Mouse (Mus musculus): ENCODE measurements around the gene Slc38a4. TPM values are rescaled to one million over a fixed set of nuclear protein-coding genes. Genes with fewer than 3 reads are reported as not detected.
A peak's percentile ranks its signal among the peaks of the same experiment; 100 is the strongest.

The Slc38a4 gene
- polyA plus RNA-seq, 1 experiment from 2014 or later: 56.1 TPM

- no peak overlapping the region for H3K4me2 ChIP-seq (replicated peaks)
- no peaks in the 10 kb centered on the region for H3K9me3 ChIP-seq (replicated peaks)
- no peak for ATAC-seq (ENCODE audit: insufficient number of reproducible peaks, low FRiP score, low TSS enrichment, low read depth)
- WGBS: 52% methylated on average over 13 of the region's 13 CpGs
- H3K36me3 ChIP-seq: no peaks in the 10 kb centered on the region
- H3K27ac ChIP-seq (replicated peaks): no peak overlapping the region
- H3K4me1 ChIP-seq: 0 out of 2 replicates have a peak, but pooled peaks cover 2% of the 10 kb centered on the region
- no peak overlapping the region for H3K9ac ChIP-seq
- H3K27me3 ChIP-seq: no peaks in the 10 kb centered on the region
- H3K4me3 ChIP-seq (replicated peaks): no peak overlapping the region
These were observed 17.4 kb upstream of the Slc38a4 start for GRCm38 (mm10) chr15:97072859-97073826.

- no peaks in the 10 kb centered on the region for H3K9me3 ChIP-seq (replicated peaks)
- no peak overlapping the region for H3K27ac ChIP-seq (replicated peaks)
- no peaks in the 10 kb centered on the region for H3K36me3 ChIP-seq
- no peaks in the 10 kb centered on the region for H3K27me3 ChIP-seq
- 59% methylated on average over 8 of the region's 8 CpGs for WGBS
- H3K4me2 ChIP-seq (replicated peaks): no peak overlapping the region
- H3K9ac ChIP-seq: no peak overlapping the region
- no peak overlapping the region for H3K4me3 ChIP-seq (replicated peaks)
- H3K4me1 ChIP-seq: no peaks in the 10 kb centered on the region
- no peak for ATAC-seq (ENCODE audit: insufficient number of reproducible peaks, low FRiP score, low TSS enrichment, low read depth)
These were observed 11.8 kb upstream of the Slc38a4 start for GRCm38 (mm10) chr15:97067340-97068136.

- no peak overlapping the region for H3K4me3 ChIP-seq (replicated peaks)
- H3K9ac ChIP-seq: no peak overlapping the region
- H3K4me2 ChIP-seq (replicated peaks): no peak overlapping the region
- H3K9me3 ChIP-seq (replicated peaks): no peaks in the 10 kb centered on the region
- no peaks in the 10 kb centered on the region for H3K4me1 ChIP-seq
- no peaks in the 10 kb centered on the region for H3K27me3 ChIP-seq
- ATAC-seq (ENCODE audit: insufficient number of reproducible peaks, low FRiP score, low TSS enrichment, low read depth): no peak
- no peak overlapping the region for H3K27ac ChIP-seq (replicated peaks)
- 82% methylated on average over 5 of the region's 5 CpGs for WGBS
- H3K36me3 ChIP-seq: no peaks in the 10 kb centered on the region
These were observed 11.2 kb upstream of the Slc38a4 start for GRCm38 (mm10) chr15:97066937-97067336.

DNA sequence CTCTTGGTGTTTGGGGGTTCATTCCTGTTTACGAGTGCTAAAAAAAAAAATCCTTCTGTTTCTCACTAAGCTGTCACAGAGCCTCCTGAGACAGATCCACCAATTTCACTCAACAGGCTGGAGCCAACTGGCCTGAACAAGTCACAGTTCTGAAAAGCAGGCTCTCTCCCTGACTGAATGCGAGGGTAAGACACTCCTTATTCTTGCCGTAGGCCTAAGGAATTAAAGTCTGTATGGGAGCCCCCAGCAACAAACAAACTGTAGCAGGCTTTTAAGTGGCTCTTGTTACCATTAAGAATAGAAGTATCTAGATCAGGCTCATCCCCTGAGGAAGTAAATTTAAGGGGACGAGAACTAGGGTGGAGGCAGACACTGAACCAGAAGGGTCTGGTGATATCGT, 7.5 kb upstream of the Slc38a4 start:
- no peaks in the 10 kb centered on the region for H3K36me3 ChIP-seq
- H3K9me3 ChIP-seq (replicated peaks): no peaks in the 10 kb centered on the region
- H3K9ac ChIP-seq: no peak overlapping the region
- 72% methylated on average over 5 of the region's 5 CpGs for WGBS
- no peaks in the 10 kb centered on the region for H3K4me1 ChIP-seq
- H3K27me3 ChIP-seq: no peaks in the 10 kb centered on the region
- H3K4me3 ChIP-seq (replicated peaks): no peak overlapping the region
- H3K4me2 ChIP-seq (replicated peaks): no peak overlapping the region
- no peak overlapping the region for H3K27ac ChIP-seq (replicated peaks)
- ATAC-seq (ENCODE audit: insufficient number of reproducible peaks, low FRiP score, low TSS enrichment, low read depth): no peak

- WGBS: 67% methylated on average over 8 of the region's 8 CpGs
- H3K27me3 ChIP-seq: no peaks in the 10 kb centered on the region
- H3K4me3 ChIP-seq (replicated peaks): no peak overlapping the region
These were observed 5.2 kb upstream of the Slc38a4 start for GRCm38 (mm10) chr15:97060973-97061372.

DNA sequence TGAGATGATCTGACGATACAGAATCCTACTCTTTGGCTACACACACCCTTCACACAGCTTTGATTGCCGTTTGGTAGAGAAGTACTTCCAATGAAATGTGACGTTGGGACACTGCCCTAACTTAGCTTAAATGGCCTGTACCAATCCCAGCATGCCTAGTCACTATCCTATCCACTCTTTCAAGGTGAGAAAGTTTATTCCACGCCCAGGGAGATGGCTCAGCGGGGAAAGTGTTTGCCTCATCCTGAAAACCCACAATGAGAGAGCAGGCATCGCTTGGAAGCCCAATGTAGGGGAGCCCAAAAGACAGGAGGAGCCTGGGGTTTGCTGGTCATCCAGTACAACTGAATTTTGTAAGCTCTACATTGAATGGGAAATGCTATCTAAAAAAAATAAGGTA, 4.8 kb upstream of the Slc38a4 start:
- Histone ChIP-seq H3K4me2 (replicated peaks) (no peak overlapping the region), H3K4me3 (replicated peaks) (no peak overlapping the region), H3K9me3 (replicated peaks) (no peaks in the 10 kb centered on the region; the same call in 1 of the 2 replicates), H3K27ac (replicated peaks) (no peak overlapping the region), H3K36me3 (no peaks in the 10 kb centered on the region), H3K9ac (no peak overlapping the region), H3K4me1 (no peaks in the 10 kb centered on the region), H3K27me3 (no peaks in the 10 kb centered on the region)
- 86% methylated on average over 6 of the region's 6 CpGs for WGBS
- ATAC-seq (ENCODE audit: insufficient number of reproducible peaks, low FRiP score, low TSS enrichment, low read depth): no peak

More at GRCm38 (mm10) chr15:97060973-97061372, 5.2 kb upstream of the Slc38a4 start:
- no peak for ATAC-seq (ENCODE audit: insufficient number of reproducible peaks, low FRiP score, low TSS enrichment, low read depth)
- Histone ChIP-seq H3K36me3 (no peaks in the 10 kb centered on the region), H3K9me3 (replicated peaks) (no peaks in the 10 kb centered on the region), H3K27ac (replicated peaks) (no peak overlapping the region), H3K4me2 (replicated peaks) (no peak overlapping the region), H3K9ac (no peak overlapping the region), H3K4me1 (no peaks in the 10 kb centered on the region)

- Histone ChIP-seq H3K4me2 (replicated peaks) (no peak overlapping the region), H3K9me3 (replicated peaks) (no peaks in the 10 kb centered on the region; the same call in 1 of the 2 replicates), H3K4me1 (no peaks in the 10 kb centered on the region), H3K4me3 (replicated peaks) (no peak overlapping the region), H3K36me3 (no peaks in the 10 kb centered on the region), H3K9ac (no peak overlapping the region), H3K27me3 (no peaks in the 10 kb centered on the region), H3K27ac (replicated peaks) (no peak overlapping the region)
- ATAC-seq (ENCODE audit: insufficient number of reproducible peaks, low FRiP score, low TSS enrichment, low read depth): no peak
- WGBS: 82% methylated on average over 14 of the region's 14 CpGs
These were observed 4.3 kb upstream of the Slc38a4 start for GRCm38 (mm10) chr15:97060102-97060501.

DNA sequence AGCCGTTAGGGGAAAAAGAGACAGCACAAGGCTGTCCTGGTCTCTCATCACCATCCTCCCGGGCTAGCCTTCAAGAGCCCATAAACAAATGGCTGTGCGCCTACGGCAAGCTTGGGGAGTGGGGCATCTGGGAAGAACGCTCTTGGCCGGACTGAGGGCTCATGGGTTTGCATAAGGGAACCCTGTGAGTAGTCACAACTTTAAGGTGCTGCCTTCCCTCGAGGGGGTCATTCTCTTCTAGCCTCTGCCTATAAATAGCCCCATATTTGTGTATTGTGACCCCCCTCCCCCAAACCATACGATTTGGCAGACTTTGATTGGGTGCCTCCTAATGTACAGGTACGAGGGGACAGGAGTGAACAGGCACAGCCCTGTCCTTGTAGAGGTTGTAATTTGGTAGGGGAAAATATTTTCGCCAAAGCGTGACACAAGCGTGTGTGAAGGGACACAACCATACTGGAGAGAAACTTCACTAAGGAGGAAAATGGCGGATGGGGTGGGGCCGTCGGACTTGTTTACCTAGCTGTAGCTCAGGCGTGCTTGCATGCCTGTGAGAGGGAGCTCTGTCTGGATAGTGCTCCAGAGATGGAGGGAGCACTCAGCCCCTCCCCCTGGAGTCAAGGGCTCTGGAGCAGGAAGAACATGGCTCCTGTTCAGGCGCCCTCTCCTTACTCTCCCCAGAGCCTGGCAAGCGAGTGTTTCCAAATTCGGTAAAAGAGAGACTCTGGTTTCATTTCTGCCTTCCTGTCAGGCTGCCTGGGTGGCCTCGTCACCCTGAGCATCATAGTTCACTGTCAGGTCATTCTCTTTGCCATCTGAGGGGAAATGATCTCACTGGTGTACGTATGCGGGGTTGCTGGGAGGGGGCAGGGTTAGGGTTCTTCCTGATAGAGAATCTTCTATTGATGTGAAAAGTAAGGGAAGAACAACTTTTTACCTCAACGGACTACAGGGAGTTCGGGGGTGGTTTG, 3.6 kb upstream of the Slc38a4 start:
- Histone ChIP-seq H3K27ac (replicated peaks) (no peak overlapping the region), H3K9ac (no peak overlapping the region), H3K4me3 (replicated peaks) (no peak overlapping the region), H3K9me3 (replicated peaks) (peaks cover 4% of the 10 kb centered on the region; the same call in 1 of the 2 replicates), H3K4me1 (no peaks in the 10 kb centered on the region), H3K36me3 (no peaks in the 10 kb centered on the region), H3K27me3 (no peaks in the 10 kb centered on the region), H3K4me2 (replicated peaks) (no peak overlapping the region)
- ATAC-seq (ENCODE audit: insufficient number of reproducible peaks, low FRiP score, low TSS enrichment, low read depth): no peak
- WGBS: 79% methylated on average over 24 of the region's 24 CpGs

GRCm38 (mm10) chr15:97054767-97055489, 828 bp downstream of the Slc38a4 start:
- Histone ChIP-seq H3K4me2 (replicated peaks) (peak overlapping the region; percentile 60), H3K36me3 (no peaks in the 10 kb centered on the region), H3K9me3 (replicated peaks) (peaks cover 7% of the 10 kb centered on the region; the same call in 1 of the 2 replicates), H3K4me3 (replicated peaks) (peak overlapping the region; percentile 51), H3K27me3 (no peaks in the 10 kb centered on the region), H3K27ac (replicated peaks) (peak overlapping the region; percentile 60; the same call in 1 of the 2 replicates), H3K4me1 (no peaks in the 10 kb centered on the region), H3K9ac (peak overlapping the region; percentile 42)
- ATAC-seq (ENCODE audit: insufficient number of reproducible peaks, low FRiP score, low TSS enrichment, low read depth): no peak
- WGBS: 44% methylated on average over 31 of the region's 31 CpGs

GRCm38 (mm10) chr15:97054131-97054530, 1.6 kb downstream of the Slc38a4 start:
- peaks cover 7% of the 10 kb centered on the region; the same call in 1 of the 2 replicates for H3K9me3 ChIP-seq (replicated peaks)
- WGBS: 53% methylated on average over 15 of the region's 15 CpGs
- H3K4me3 ChIP-seq (replicated peaks): peak overlapping the region; percentile 51
- peak overlapping the region; percentile 60 for H3K4me2 ChIP-seq (replicated peaks)
- peak overlapping the region; percentile 42 for H3K9ac ChIP-seq
- H3K4me1 ChIP-seq: no peaks in the 10 kb centered on the region
- no peaks in the 10 kb centered on the region for H3K36me3 ChIP-seq
- ATAC-seq (ENCODE audit: insufficient number of reproducible peaks, low FRiP score, low TSS enrichment, low read depth): no peak
- no peak overlapping the region for H3K27ac ChIP-seq (replicated peaks)
- H3K27me3 ChIP-seq: no peaks in the 10 kb centered on the region

Data from embryonic facial prominence, embryonic 15.5 days (tissue).